Mouse (Mus musculus): ENCODE data around the gene Slc22a2. TPM values are rescaled to one million over a fixed set of nuclear protein-coding genes. Genes with fewer than 3 reads are reported as not detected.
A peak's percentile ranks its signal among the peaks of the same experiment; 100 is the strongest.

The Slc22a2 gene
- total and polyA plus RNA-seq, 2 experiments, result not detected

DNA sequence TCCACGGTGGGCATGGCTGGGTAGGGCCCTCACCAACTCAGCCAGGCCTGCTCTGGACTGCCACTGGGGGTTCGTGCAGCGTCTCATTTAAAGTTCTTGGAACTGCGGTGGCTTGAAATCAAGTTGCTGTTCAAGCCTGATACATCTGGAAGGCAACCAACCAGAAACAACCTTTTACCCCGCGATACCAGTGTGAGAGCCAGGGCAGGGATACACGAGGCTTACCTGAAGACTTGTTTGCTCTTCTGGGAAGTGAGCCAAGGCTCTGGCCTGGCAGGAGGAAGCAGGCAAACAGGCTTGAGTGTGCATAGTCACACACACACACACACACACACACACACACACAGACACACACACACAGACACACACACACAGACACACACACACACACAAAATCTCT lies 91.7 kb downstream of the Slc22a2 start, which contains the start of gene Slc22a1:
Slc22a1 (minus strand) TSS at position 184 of the 400 bp plus-strand sequence.
- peak within 1 kb of the TSS; percentile 72 for H3K4me3 ChIP-seq (ENCODE audit: insufficient read depth, low read depth, low read length)
- H3K27me3 ChIP-seq (ENCODE audit: control insufficient read depth, insufficient read depth, low read length), result no peaks in the 10 kb centered on the region
- H3K36me3 ChIP-seq (ENCODE audit: control insufficient read depth, insufficient read depth, low read length), result no peaks in the 10 kb centered on the region
- TF ChIP-seq CTCF (IDR thresholded peaks at IDR 0.05; ENCODE audit: low read depth, low read length) (no peak), POLR2A (IDR thresholded peaks at IDR 0.05; ENCODE audit: extremely low read depth, insufficient read depth, low read length) (peak; percentile 39; the same call in 1 of the 2 replicates)
- peak within 1 kb of the TSS; percentile 86 for H3K9ac ChIP-seq (ENCODE audit: low read depth, low read length)
- H3K79me2 ChIP-seq (ENCODE audit: control insufficient read depth, insufficient read depth, low read length), result peaks cover 18% of the 10 kb centered on the region; the same call in 1 of the 2 replicates
- peak; percentile 99 for DNase-seq (ENCODE audit: extremely low read depth, low read depth, low spot score)
- H3K27ac ChIP-seq (replicated peaks; ENCODE audit: insufficient read depth, low read depth, low read length), result peak within 1 kb of the TSS; percentile 87
- peaks cover 31% of the 10 kb centered on the region for H3K4me1 ChIP-seq (ENCODE audit: control insufficient read depth, insufficient read depth, low read length)
- 17% methylated on average over 7 of the region's 7 CpGs for WGBS

DNA sequence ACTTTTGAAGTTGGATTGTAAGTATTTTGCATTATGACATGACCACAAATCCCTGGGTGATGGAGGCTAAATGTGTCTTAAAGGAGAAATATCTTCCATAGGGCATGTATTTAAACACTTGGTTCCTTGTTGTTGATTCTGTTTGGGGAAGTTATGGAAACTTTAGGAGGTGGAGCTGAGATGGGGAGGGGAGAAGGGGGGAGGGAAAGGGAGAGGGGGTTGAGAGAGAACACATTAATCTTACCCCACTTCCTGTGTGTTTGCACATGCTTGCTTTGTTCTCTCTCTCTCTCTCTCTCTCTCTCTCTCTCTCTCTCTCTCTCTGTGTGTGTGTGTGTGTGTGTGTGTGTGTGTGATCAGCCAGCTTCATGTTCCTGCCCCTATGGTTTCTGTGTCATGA lies 93.2 kb downstream of the Slc22a2 start:
- peaks cover 26% of the 10 kb centered on the region for H3K4me1 ChIP-seq (ENCODE audit: control insufficient read depth, insufficient read depth, low read length)
- H3K79me2 ChIP-seq (ENCODE audit: control insufficient read depth, insufficient read depth, low read length), result peaks cover 18% of the 10 kb centered on the region; the same call in 1 of the 2 replicates
- H3K4me3 ChIP-seq (ENCODE audit: insufficient read depth, low read depth, low read length), result no peak overlapping the region
- H3K36me3 ChIP-seq (ENCODE audit: control insufficient read depth, insufficient read depth, low read length), result no peaks in the 10 kb centered on the region
- TF ChIP-seq CTCF (IDR thresholded peaks at IDR 0.05; ENCODE audit: low read depth, low read length) (no peak), POLR2A (IDR thresholded peaks at IDR 0.05; ENCODE audit: extremely low read depth, insufficient read depth, low read length) (no peak)
- no peaks in the 10 kb centered on the region for H3K27me3 ChIP-seq (ENCODE audit: control insufficient read depth, insufficient read depth, low read length)
- DNase-seq (ENCODE audit: extremely low read depth, low read depth, low spot score), result no peak
- no peak overlapping the region for H3K27ac ChIP-seq (replicated peaks; ENCODE audit: insufficient read depth, low read depth, low read length)
- no peak overlapping the region for H3K9ac ChIP-seq (ENCODE audit: low read depth, low read length)

Other genes with a start within 250 kb of the Slc22a2 start
- 1,031 and 1,068 TPM in 2 replicates for gene Plg, start 205.5 kb upstream of the Slc22a2 start, total RNA-seq (2014; rRNA removed)
- 1,361 and 1,403 TPM in 2 replicates for gene Plg, start 205.5 kb upstream of the Slc22a2 start, polyA plus RNA-seq (2012; rRNA removed)
- gene Slc22a3, start 76.4 kb upstream of the Slc22a2 start, total RNA-seq (2014; rRNA removed), result 1.0 and 2.3 TPM in 2 replicates
- 2.5 and 4.2 TPM in 2 replicates for gene Slc22a3, start 76.4 kb upstream of the Slc22a2 start, polyA plus RNA-seq (2012; rRNA removed)
- gene Slc22a1, start 91.7 kb downstream of the Slc22a2 start, total RNA-seq (2014; rRNA removed), result 311 and 487 TPM in 2 replicates
- gene Slc22a1, start 91.7 kb downstream of the Slc22a2 start, polyA plus RNA-seq (2012; rRNA removed), result 527 and 571 TPM in 2 replicates
- 22.3 and 26.6 TPM in 2 replicates for gene Igf2r, start 185.5 kb downstream of the Slc22a2 start, total RNA-seq (2014; rRNA removed)
- gene Igf2r, start 185.5 kb downstream of the Slc22a2 start, polyA plus RNA-seq (2012; rRNA removed), result 8.0 and 8.7 TPM in 2 replicates